Mouse (Mus musculus) heart, adult 10 weeks (tissue): Measurements from ENCODE around the gene Cyp2c50. TPM values are rescaled to one million over a fixed set of nuclear protein-coding genes. Genes with fewer than 3 reads are reported as not detected.

Source experiments
- polyA plus RNA-seq: library from polyadenylated mRNA; stranded (reverse); fragments of 350-450 nt; fragmentation: Illumina TruSeq; extraction: RNeasy Lipid Tissue Mini Kit (QIAGEN cat#74804); gene quantifications from one replicate; pipeline ENCODE4 v1.2.3, GENCODE M21; 2014; ENCODE audit warnings: low read depth, low replicate concordance

Cyp2c50 gene
- polyA plus RNA-seq = 1.2 TPM

GRCm38 (mm10) chr19:40089421-40089820, at the start of gene Cyp2c50:
Cyp2c50 (plus strand) TSS chr19:40089688.

GRCm38 (mm10) chr19:40073701-40074100, 15.8 kb upstream of the Cyp2c50 start, which contains the start of gene Cyp2c54:
Cyp2c54 (minus strand) TSS chr19:40073827.

Other genes with a start within 250 kb of the Cyp2c50 start
- gene Cyp2c69, start 202.9 kb upstream of the Cyp2c50 start, polyA plus RNA-seq = 0.68 TPM
- 1.0 TPM for gene Cyp2c37, start 97.3 kb upstream of the Cyp2c50 start, polyA plus RNA-seq
- 0.76 TPM for gene Cyp2c54, start 15.9 kb upstream of the Cyp2c50 start, polyA plus RNA-seq
- 0.94 TPM for gene Cyp2c70, start 97.6 kb downstream of the Cyp2c50 start, polyA plus RNA-seq
- gene Pdlim1, start 182.2 kb downstream of the Cyp2c50 start, polyA plus RNA-seq = 86.6 TPM